12 mouse cellular contexts compared by ENCODE assay signal in the genomic region with DNA sequence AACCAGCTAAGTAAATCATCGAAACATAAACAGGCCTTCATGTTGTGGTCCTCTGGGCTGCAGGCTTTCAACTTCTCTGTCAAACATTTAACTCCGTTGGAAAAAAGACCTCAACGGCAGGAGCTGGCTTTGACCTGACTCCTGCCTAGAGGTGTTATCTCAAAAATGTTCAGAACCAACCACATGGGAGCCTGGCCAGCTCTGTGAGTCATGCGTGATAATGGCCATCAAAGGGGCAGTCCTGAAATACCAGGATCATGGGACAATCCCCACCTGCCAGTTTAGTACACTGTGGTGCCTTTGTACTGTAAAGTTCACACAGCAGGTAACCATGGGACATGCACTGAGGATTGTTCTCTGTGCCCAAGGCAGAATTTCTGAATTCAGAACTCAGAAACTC.
DNase-seq lines count a peak whose midpoint lies in the region; ATAC-seq and TF ChIP-seq lines count a peak whose summit lies in the region.
"Had no signal": no experiment of that assay in that cellular context is flagged by ENCODE, and none has a peak within 500 bp of the region (broad histone marks: within the 10 kb centered on the region; RNA-seq: fewer than 3 reads in every experiment).

No protein-coding gene starts in this region.

- peak; percentile 25 for DNase-seq in kidney, postnatal 0 days (ENCODE audit: low spot score)
- DNase-seq in kidney, adult 9 months = no peak
- peak; percentile 5 for DNase-seq in lung, adult 2 months
- peak; percentile 79 for DNase-seq in stomach, postnatal 0 days (ENCODE audit: low spot score)
- no peak for DNase-seq in retina, postnatal 1 day
- DNase-seq in testis, postnatal 14 days (ENCODE audit: low spot score) = no peak
- DNase-seq: cerebellum, adult 9-11 months; thymus, adult 2 months had no signal

- no peaks in the 10 kb centered on the region for H3K9me3 ChIP-seq in kidney, postnatal 0 days (replicated peaks; ENCODE audit: low read length)
- H3K9me3 ChIP-seq in heart, embryonic 15.5 days (replicated peaks) = no peaks in the 10 kb centered on the region
- H3K9me3 ChIP-seq in stomach, postnatal 0 days (ENCODE audit: control insufficient read depth, low read length) = no peaks in the 10 kb centered on the region
- H3K9me3 ChIP-seq: embryonic facial prominence, embryonic 13.5 days; forebrain, embryonic 13.5 days; midbrain, embryonic 15.5 days had no signal

- 0 out of 2 replicates have a peak, but pooled peaks have one; percentile 43 for ATAC-seq in kidney, postnatal 0 days (replicated peaks; ENCODE audit: low FRiP score, low read depth)
- ATAC-seq in heart, embryonic 15.5 days (replicated peaks; ENCODE audit: insufficient number of reproducible peaks, insufficient read depth, low FRiP score, low read depth) = peak; percentile 88
- ATAC-seq in stomach, postnatal 0 days (ENCODE audit: low FRiP score, low TSS enrichment) = peak; percentile 95
- ATAC-seq: forebrain, embryonic 13.5 days; midbrain, embryonic 15.5 days had no signal

- H3K4me1 ChIP-seq in kidney, postnatal 0 days (replicated peaks; ENCODE audit: insufficient read depth, low read length) = no peaks in the 10 kb centered on the region
- peaks cover 7% of the 10 kb centered on the region for H3K4me1 ChIP-seq in heart, embryonic 15.5 days (replicated peaks)
- H3K4me1 ChIP-seq in lung, adult 2 months (ENCODE audit: control insufficient read depth, insufficient read depth, low read length) = no peaks in the 10 kb centered on the region
- H3K4me1 ChIP-seq in stomach, postnatal 0 days (replicated peaks; ENCODE audit: control insufficient read depth, insufficient read depth) = no peaks in the 10 kb centered on the region
- H3K4me1 ChIP-seq: embryonic facial prominence, embryonic 13.5 days; midbrain, embryonic 15.5 days had no signal

- H3K36me3 ChIP-seq in kidney, postnatal 0 days (ENCODE audit: insufficient read depth, low read length) = no peaks in the 10 kb centered on the region
- no peaks in the 10 kb centered on the region for H3K36me3 ChIP-seq in heart, embryonic 15.5 days
- no peaks in the 10 kb centered on the region for H3K36me3 ChIP-seq in stomach, postnatal 0 days (ENCODE audit: control insufficient read depth, insufficient read depth, low read length)
- H3K36me3 ChIP-seq: embryonic facial prominence, embryonic 13.5 days; midbrain, embryonic 15.5 days had no signal

- no peak for TF ChIP-seq CTCF in kidney, postnatal 0 days (IDR thresholded peaks at IDR 0.05; ENCODE audit: low read depth)
- TF ChIP-seq CTCF in lung, adult 2 months (IDR thresholded peaks at IDR 0.05; ENCODE audit: insufficient read depth, low read length) = no peak
- TF ChIP-seq CTCF in stomach, postnatal 0 days (IDR thresholded peaks at IDR 0.05; ENCODE audit: low read depth) = no peak

- H3K27ac ChIP-seq in kidney, postnatal 0 days = no peak overlapping the region
- peak overlapping the region; percentile 72 for H3K27ac ChIP-seq in heart, embryonic 15.5 days
- H3K27ac ChIP-seq in stomach, postnatal 0 days (replicated peaks) = no peak overlapping the region
- H3K27ac ChIP-seq: embryonic facial prominence, embryonic 13.5 days; forebrain, embryonic 13.5 days; midbrain, embryonic 15.5 days had no signal

- no peak for TF ChIP-seq EP300 in stomach, postnatal 0 days (optimal IDR thresholded peaks at IDR 0.05)

- H3K4me2 ChIP-seq in kidney, postnatal 0 days (ENCODE audit: low read length) = no peak overlapping the region
- no peak overlapping the region for H3K4me2 ChIP-seq in heart, embryonic 15.5 days
- H3K4me2 ChIP-seq in stomach, postnatal 0 days (replicated peaks; ENCODE audit: low read depth) = no peak overlapping the region
- H3K4me2 ChIP-seq: embryonic facial prominence, embryonic 13.5 days; forebrain, embryonic 13.5 days; midbrain, embryonic 15.5 days had no signal

- no peak for TF ChIP-seq POLR2A in lung, adult 2 months (IDR thresholded peaks at IDR 0.05; ENCODE audit: borderline replicate concordance, extremely low read depth, low read depth, low read length)

- no peak overlapping the region for H3K9ac ChIP-seq in kidney, postnatal 0 days (ENCODE audit: low read depth, low read length)
- no peak overlapping the region for H3K9ac ChIP-seq in heart, embryonic 15.5 days
- no peak overlapping the region for H3K9ac ChIP-seq in stomach, postnatal 0 days (ENCODE audit: low read length)
- H3K9ac ChIP-seq: embryonic facial prominence, embryonic 13.5 days; forebrain, embryonic 13.5 days; midbrain, embryonic 15.5 days had no signal

- no peaks in the 10 kb centered on the region for H3K27me3 ChIP-seq in kidney, postnatal 0 days (ENCODE audit: insufficient read depth, low read length)
- no peaks in the 10 kb centered on the region for H3K27me3 ChIP-seq in heart, embryonic 15.5 days
- H3K27me3 ChIP-seq in stomach, postnatal 0 days (ENCODE audit: control insufficient read depth, insufficient read depth, low read length) = no peaks in the 10 kb centered on the region
- H3K27me3 ChIP-seq: embryonic facial prominence, embryonic 13.5 days; forebrain, embryonic 13.5 days; midbrain, embryonic 15.5 days had no signal

- H3K4me3 ChIP-seq in kidney, postnatal 0 days (replicated peaks; ENCODE audit: low read depth, low read length) = no peak overlapping the region
- H3K4me3 ChIP-seq in heart, embryonic 15.5 days = no peak overlapping the region
- H3K4me3 ChIP-seq in lung, adult 2 months (replicated peaks; ENCODE audit: extremely low read depth, low read depth, low read length) = no peak overlapping the region
- no peak overlapping the region for H3K4me3 ChIP-seq in stomach, postnatal 0 days (ENCODE audit: low read depth, low read length)
- H3K4me3 ChIP-seq: embryonic facial prominence, embryonic 13.5 days; forebrain, embryonic 13.5 days; midbrain, embryonic 15.5 days had no signal

- 27% methylated on average over 4 of the region's 4 CpGs for WGBS in kidney, postnatal 0 days
- WGBS in heart, embryonic 15.5 days = 17% methylated on average over 4 of the region's 4 CpGs
- WGBS in lung, adult 2 months = 19% methylated on average over 4 of the region's 4 CpGs
- 17% methylated on average over 4 of the region's 4 CpGs for WGBS in stomach, postnatal 0 days

Comparison
In these comparisons a context has a peak if more than half of its experiments do, and no peak if none do; other contexts are left out.
1. DNase-seq: peak in kidney, postnatal 0 days (single experiment), lung, adult 2 months (single experiment) and stomach, postnatal 0 days (single experiment); none in kidney, adult 9 months (single experiment), retina, postnatal 1 day (single experiment) and testis, postnatal 14 days (single experiment).
2. ATAC-seq: peak in every context shown above with its lines; median percentile 95 in stomach, postnatal 0 days; 88 in heart, embryonic 15.5 days; 43 in kidney, postnatal 0 days.